Mouse (Mus musculus) gastrocnemius, adult 18-20 months (tissue): Measurements from ENCODE around the gene Ddc. TPM values are rescaled to one million over a fixed set of nuclear protein-coding genes. Genes with fewer than 3 reads are reported as not detected.

Source experiments
- DNase-seq: peaks from one replicate; pipeline ENCODE4 v3.0.0; 2021; ENCODE audit warnings: low spot score
- total RNA-seq, 2 experiments: library from RNA; stranded (reverse); gene quantifications; 2 replicates each; pipeline ENCODE4 v1.2.3; 2021

Ddc gene
- total RNA-seq, 2 experiments from 2014 or later = 0.66 to 0.71 TPM

DNA sequence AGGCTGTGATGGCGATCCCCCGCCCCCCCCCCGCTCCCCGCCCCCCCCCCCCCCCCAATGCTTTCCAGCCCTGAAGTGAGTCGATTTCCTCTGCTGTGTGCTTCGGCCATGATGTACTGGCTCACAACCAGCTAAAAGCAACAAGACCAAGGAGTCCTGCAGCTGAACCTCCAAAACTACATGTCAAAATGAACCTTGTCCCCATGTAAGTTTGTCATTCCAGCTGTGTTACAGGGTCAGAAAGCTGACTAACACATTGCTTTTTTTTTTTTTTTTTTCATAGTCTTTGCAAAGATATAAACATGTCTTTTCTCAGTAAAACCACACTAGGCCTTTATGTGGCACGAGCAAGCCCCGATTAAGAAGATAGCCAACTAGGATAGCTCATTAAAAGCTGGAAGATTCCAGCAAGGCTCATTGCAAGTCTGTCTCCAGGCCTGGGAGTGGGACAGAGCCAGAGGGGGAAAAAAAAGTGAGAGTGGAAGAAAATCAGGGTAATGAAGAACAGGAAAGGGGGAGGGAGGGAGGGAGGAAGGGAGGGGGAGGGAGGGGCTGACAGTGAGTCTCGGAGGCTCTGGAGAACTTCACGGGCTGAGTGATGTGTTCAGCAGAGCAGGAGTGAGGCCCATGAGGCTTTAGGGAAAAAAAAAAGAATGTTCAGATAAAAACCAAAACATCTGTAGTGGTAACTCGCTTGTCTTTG lies 19.5 kb downstream of the Ddc start:
- peak; percentile 51 for DNase-seq

- DNase-seq = no peak
Observed at GRCm38 (mm10) chr11:11877891-11878277, 20.1 kb downstream of the Ddc start.

- no peak for DNase-seq
Observed at GRCm38 (mm10) chr11:11876366-11876765, 21.6 kb downstream of the Ddc start.

DNA sequence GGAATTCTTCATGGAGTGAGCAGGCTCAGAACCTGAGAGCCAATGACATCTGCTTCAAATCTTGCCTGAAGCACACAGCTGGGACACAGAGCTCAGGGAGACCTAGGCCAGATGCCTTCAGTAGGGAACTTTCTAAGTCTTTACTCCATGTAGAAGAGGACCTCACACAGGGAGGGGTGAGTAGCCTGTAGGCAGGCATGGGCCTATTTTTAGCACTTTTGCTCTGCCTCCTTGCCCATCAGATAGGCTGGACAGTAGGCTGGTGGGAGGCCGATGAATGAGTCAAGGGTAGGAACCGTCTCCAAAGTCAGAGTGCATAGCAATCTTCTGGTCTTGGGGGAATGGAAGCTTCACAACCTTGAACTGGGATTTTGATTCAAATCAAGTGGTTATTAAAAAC lies 22.7 kb downstream of the Ddc start:
- DNase-seq = no peak

- DNase-seq = peak; percentile 77
Observed at GRCm38 (mm10) chr11:11873023-11873908, 24.7 kb downstream of the Ddc start.

DNA sequence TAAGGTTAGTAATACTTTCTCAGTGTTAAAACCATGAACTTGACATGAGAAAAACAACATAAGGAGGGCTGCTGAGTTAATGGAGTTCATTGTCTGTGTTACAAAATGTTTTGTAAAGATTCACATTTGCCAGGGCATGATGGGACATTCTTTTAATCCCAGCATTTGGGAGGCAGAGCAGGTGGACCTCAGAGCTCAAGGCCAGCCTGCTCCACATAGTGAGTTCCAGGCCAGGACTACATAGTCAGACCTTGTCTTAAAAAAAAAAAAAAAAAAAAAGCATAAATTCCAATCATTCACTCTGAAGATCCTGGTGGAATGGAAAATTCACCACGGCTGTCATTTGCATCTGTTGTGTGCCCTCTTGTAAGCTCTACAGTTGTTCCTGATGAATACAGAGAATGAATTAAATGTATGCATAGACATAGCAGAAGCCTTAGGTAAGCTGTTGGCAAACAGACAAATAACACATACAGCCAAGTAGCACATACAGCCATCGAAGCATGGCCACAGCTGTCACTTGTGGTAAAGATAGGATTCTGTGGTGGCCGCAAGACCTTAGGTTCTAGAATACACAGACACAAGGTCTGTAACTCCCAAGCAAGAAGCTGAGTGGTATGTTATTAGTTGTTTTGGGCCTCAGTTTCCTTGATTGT lies 25.7 kb downstream of the Ddc start:
- DNase-seq = no peak

- no peak for DNase-seq
Observed at GRCm38 (mm10) chr11:11871197-11871813, 26.6 kb downstream of the Ddc start.

DNA sequence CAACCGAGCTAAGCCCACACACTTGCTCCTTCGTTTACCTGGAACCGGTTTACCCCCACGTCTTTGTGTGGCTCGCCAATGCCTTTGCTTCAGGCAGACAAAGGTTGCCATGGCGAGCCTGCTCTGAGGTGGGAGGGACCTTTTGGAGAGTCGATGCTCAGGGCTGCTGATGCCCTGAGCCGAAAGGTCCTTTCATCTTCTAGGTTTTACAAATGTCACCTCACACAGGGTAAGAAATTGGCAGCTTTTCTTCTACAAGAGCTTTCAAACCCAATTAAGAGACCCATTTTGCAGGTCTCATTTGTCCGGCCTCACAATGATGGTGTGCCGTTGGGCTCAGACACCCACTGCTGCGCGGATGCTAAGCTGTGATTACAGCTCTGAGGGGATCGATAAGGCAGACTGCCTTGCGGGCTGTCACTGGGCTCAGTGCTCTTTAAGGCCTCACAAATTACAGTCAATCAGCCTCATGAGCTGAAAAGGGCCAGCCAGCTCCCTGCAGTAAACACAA lies 29.9 kb downstream of the Ddc start:
- DNase-seq = no peak

GRCm38 (mm10) chr11:11866696-11867095 lies 31.2 kb downstream of the Ddc start:
- no peak for DNase-seq

- DNase-seq = no peak
Observed at GRCm38 (mm10) chr11:11865128-11865527, 32.8 kb downstream of the Ddc start.

GRCm38 (mm10) chr11:11864446-11865101 lies 33.4 kb downstream of the Ddc start:
- DNase-seq = no peak

GRCm38 (mm10) chr11:11862502-11862901 lies 35.4 kb downstream of the Ddc start:
- no peak for DNase-seq

DNA sequence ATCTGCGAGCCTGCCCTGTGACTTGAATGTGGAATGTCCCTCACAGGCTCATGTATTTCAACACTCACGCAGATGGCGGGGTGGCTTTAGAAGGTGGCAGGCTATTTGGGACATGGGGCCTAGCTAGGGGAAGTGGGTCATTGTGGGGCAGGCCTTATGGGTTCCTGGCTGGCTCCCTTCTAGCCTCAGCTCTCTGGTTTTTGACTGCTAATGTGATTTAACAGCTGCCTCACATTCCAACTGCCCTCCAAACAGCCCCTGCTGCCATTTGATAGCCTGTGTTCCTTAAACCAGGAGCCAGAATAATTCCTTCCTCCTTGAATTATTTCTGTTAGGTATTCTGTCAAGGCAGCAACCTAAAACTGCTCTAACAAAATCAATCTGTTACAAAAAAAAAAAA lies 41.0 kb downstream of the Ddc start:
- DNase-seq = no peak

DNA sequence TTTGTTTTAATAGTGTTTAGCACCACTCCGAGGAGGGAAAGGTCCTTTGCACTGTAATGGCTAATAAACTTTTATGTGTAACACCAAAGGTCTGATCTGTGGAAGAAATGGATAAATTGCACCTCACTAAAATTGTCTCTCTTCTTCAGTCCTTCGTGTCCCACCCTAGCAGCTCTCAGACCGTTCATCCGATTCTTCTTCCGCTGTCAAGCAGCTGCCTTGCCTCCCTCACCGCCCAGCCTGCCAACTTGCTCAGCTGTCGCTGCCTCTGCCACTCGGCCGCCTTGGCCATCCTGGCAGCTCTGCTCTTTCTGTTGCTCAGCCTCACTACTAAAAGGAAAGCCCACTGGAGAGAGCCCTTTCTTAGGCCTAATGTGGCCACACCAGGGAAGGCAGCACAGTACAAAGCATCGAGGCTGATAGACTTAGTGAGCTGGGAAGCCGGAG lies 42.2 kb downstream of the Ddc start:
- peak; percentile 71 for DNase-seq

DNA sequence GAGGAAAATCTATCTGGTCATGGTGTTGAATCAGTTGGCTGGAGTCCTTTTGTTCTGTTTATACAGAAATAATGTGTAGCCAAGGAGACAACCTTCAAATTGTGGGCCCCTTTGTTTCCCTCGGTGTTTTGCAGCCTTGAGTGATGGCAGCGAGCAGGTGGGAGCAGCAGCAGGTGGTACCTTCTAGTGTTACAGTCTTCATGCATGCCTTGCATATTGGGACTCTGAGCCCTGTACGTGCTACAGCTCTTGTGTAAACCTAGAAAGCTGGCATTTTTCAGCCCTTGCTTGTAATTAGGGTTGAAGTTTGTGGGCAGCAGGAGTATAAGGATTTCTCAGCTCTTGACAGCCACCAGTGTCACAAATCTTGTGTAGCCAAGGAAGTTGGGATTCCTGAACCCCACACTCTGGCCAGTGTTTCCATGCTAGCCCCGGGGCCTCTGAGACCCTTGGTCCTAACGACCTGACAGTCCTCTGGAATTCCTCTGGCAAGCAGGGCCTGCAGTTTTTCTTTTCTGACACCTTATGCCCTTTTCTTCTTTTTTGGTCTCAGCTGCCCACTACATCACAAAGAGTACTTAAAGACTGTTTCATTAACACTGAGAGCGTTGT lies 42.8 kb downstream of the Ddc start:
- DNase-seq = no peak

DNA sequence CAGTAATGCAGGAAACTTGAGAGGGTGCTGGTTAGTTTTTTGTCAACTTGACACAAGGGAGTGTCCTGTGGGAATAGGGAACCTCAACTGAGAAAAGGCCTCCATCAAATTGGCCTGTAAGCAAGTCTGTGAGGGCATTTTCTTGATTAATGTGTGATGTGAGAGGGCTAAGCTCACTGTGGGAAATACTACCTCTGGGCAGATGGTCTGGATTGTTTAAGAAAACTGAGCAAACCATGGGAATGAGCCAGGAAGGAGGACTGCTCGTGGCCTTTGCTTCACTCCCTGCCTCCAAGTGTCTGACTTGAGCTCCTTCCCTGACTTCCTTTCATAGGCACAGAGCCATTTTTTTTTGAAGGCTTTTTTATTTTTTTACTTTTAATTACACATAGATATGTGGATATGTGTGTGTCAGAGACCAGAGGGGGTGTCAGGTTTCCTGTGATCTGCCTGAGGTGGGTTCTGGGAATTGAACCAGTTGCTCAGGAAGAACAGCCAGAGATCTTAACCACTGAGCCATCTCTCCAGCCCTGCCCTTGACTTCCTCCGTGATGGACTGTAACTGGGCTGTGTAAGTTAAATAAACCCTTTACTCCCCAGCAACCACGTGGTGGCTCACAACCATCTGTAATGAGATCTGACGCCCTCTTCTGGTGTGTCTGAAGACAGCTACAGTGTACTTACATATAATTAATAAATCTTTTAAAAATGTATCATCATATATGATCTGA lies 44.0 kb downstream of the Ddc start:
- DNase-seq = no peak

GRCm38 (mm10) chr11:11851957-11852505 lies 45.9 kb downstream of the Ddc start:
- DNase-seq = no peak

DNA sequence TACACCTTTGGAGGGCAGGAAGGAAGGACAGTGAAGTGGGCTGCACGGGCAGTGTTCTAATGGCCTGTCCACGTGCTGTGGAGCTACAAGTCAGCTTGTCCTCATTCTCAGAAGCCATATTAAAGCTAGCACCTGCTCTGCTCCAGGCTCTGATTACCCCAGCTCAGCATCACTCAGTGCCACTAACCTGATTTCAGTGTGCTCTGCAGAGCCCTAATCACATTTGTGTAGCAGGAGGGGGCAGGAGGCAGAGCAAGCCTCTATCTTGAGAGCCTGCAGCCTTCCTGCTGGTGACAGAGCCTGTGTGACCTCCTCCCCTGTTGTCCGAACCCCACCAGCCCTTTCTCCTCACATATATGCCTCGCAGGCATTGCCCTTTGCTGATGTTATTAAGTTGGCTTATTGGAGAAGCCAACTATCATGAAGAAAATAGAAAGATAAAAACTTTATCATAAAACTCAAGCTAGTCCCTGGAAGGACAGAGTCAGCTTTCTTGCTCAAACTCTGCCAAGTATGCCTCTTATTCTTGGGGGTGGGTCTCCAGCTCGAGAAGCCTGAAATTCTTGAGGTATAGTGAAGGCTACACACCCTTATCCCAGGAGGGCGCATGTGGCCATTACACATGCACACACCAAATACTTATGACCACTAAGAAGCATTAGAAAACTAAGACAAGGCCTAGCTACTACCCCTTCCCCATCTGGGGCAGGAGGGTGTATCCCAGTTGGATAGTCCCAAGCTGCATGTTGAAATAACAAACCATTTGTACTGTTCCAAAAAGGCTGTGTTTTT lies 47.3 kb downstream of the Ddc start:
- peak; percentile 67 for DNase-seq
